Mouse (Mus musculus) lung, embryonic 14.5 days (tissue): Measurements from ENCODE around the gene Lin7c. TPM values are rescaled to one million over a fixed set of nuclear protein-coding genes. Genes with fewer than 3 reads are reported as not detected.

Experiments
- ATAC-seq: fragments of 200-750 bp; cut with Nextera tagmentation; 2 replicates; pipeline ENCODE4 v1.8.0; 2017; ENCODE audit warnings: mild to moderate bottlenecking, moderate TSS enrichment, moderate library complexity; ENCODE audit not compliant: insufficient read depth
- DNase-seq: peaks from one replicate; pipeline ENCODE4 v3.0.0-alpha.2; 2015
- H3K27ac ChIP-seq: fragments of 300-500 bp; sonication (generic); 2 replicates; pipeline ENCODE4 v1.5.1; 2014; ENCODE audit warnings: low read depth, mild to moderate bottlenecking, moderate library complexity
- H3K27me3 ChIP-seq: fragments of 300-500 bp; sonication (generic); 2 replicates; pipeline ENCODE4 v1.6.1; 2014; ENCODE audit warnings: low read length, control low read depth; ENCODE audit not compliant: insufficient read depth
- H3K36me3 ChIP-seq: fragments of 300-500 bp; sonication (generic); 2 replicates; pipeline ENCODE4 v1.6.1; 2014; ENCODE audit warnings: control low read depth; ENCODE audit not compliant: insufficient read depth
- H3K4me1 ChIP-seq: fragments of 300-500 bp; sonication (generic); 2 replicates; pipeline ENCODE4 v1.6.1; 2014; ENCODE audit warnings: antibody characterized with exemption, control low read depth; ENCODE audit not compliant: insufficient read depth
- H3K4me2 ChIP-seq: fragments of 300-500 bp; sonication (generic); 2 replicates; pipeline ENCODE4 v1.6.1; 2014; ENCODE audit warnings: mild to moderate bottlenecking
- H3K4me3 ChIP-seq: fragments of 300-500 bp; sonication (generic); 2 replicates; pipeline ENCODE4 v1.5.1; 2014; ENCODE audit warnings: low read depth, low read length
- H3K9ac ChIP-seq: fragments of 300-500 bp; sonication (generic); 2 replicates; pipeline ENCODE4 v1.6.1; 2014
- H3K9me3 ChIP-seq: fragments of 300-500 bp; sonication (generic); 2 replicates; pipeline ENCODE4 v1.6.1; 2016; ENCODE audit warnings: low read depth, low read length, control low read depth
- CTCF ChIP-seq: IDR thresholded peaks from 2 replicates; pipeline ENCODE4 v1.5.1; 2016; ENCODE audit warnings: antibody characterized with exemption, low read depth
- WGBS: fragments of 180-500 bp; shearing (Covaris S2); extraction: QIAGEN DNeasy Blood & Tissue Kit; methylation state at CpG from one replicate; pipeline ENCODE4 v1.1.7; 2014; 5-methylcytosine and 5-hydroxymethylcytosine counted together
- polyA plus RNA-seq: library from polyadenylated mRNA; unstranded; fragments of >200 nt; fragmentation: Nextera tagmentation; extraction: Ambion mirVana; gene quantifications from 2 replicates; pipeline ENCODE4 v1.2.1, GENCODE M21; 2014

The Lin7c gene
- polyA plus RNA-seq, 1 experiment from 2014 or later: 60.0 TPM

DNA sequence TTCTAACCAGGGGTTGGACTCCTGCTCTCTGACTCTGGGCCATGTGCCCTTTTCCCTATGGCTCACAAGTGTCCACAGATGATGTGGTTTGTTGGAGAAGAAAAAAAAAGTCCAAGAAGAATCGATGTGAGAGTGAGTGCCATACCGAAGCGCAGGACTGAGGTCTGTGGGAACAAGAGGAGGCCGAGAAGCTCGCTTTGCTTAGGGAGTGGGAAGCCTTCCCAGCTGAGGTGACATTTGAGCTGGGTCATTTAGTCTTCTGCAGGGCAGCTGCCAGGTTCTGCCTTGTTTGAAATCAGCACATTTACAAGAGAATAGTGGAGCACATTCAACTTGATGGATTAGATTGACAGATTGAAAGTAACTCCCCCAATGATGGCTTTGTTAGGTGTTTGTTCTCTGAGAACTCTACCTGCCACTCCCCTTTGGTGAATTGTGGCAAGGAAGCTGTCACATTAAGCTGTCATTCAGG lies 51.4 kb downstream of the Lin7c start:
- Histone ChIP-seq H3K27ac (no peak overlapping the region), H3K4me3 (no peak overlapping the region), H3K9ac (no peak overlapping the region), H3K9me3 (no peaks in the 10 kb centered on the region), H3K4me2 (no peak overlapping the region), H3K4me1 (no peaks in the 10 kb centered on the region), H3K36me3 (no peaks in the 10 kb centered on the region), H3K27me3 (no peaks in the 10 kb centered on the region)
- TF ChIP-seq CTCF: no peak
- DNase-seq (no peak), ATAC-seq (no peak)
- 64% methylated on average over 5 of the region's 5 CpGs for WGBS

DNA sequence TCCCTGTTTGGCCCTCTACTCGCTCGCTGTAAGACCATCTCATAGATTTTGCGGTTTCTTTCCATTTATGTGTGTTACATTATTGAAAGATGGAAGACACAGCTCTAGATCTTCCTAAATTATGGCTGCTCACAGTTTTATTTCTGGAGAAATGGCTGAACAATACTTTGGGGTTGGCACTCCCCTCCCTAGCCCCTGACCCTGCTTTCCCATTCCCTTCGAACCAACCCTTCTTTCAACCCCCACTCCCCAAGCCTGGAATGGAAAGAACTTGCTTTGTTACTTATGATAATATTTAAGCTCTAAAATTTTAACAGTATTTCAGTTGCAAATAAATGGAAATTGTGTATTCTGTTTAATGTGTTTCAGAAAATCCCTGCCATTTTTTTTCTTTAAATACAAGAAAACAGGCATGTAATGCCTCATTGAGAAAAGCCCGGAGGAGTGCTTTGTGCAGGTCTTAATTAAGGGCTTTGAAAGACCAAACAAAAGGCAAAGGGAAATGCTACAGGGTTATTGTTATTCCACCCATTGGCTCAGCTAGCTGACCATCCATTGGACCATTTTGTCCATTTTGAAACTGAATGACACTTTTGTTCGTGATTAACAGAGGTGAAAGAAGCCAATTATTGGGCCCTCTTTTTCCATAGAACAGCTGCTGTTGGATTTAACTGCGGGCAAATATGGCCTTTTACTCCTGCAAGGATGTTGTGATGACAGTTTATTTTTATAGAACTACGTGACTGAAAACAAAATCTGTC lies 52.3 kb downstream of the Lin7c start:
- no peak overlapping the region for H3K27ac ChIP-seq
- TF ChIP-seq CTCF: no peak
- DNase-seq (no peak), ATAC-seq (no peak)
- no peaks in the 10 kb centered on the region for H3K4me1 ChIP-seq
- no peaks in the 10 kb centered on the region for H3K9me3 ChIP-seq
- WGBS: 78% methylated on average over 8 of the region's 8 CpGs
- no peaks in the 10 kb centered on the region for H3K36me3 ChIP-seq
- no peaks in the 10 kb centered on the region for H3K27me3 ChIP-seq
- H3K4me2 ChIP-seq: no peak overlapping the region
- H3K9ac ChIP-seq: no peak overlapping the region
- H3K4me3 ChIP-seq: no peak overlapping the region

DNA sequence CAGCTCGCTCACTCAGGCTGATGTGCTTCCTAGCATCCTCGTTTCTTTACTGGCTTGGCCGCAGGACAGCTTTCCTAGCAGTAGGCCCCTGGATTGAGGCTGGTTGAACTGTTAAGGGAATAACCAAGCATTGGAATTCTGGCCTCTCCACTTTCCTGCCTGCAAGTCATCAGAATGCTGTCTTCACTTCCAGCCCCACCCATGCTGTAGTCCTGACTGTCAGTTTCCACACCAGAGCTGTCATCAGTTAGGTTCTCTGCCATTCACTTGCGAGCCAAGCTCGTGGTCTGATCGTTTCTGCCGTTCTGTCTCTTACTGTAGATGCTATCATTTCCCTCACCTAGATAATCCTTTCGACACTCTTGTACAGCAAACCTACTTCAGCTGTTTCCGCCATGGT lies 54.3 kb downstream of the Lin7c start:
- 79% methylated on average over 9 of the region's 9 CpGs for WGBS
- Histone ChIP-seq H3K4me3 (no peak overlapping the region), H3K4me2 (no peak overlapping the region), H3K36me3 (no peaks in the 10 kb centered on the region), H3K9me3 (no peaks in the 10 kb centered on the region), H3K4me1 (no peaks in the 10 kb centered on the region), H3K9ac (no peak overlapping the region), H3K27ac (no peak overlapping the region), H3K27me3 (no peaks in the 10 kb centered on the region)
- no peak for ATAC-seq
- no peak for TF ChIP-seq CTCF
- DNase-seq: no peak

DNA sequence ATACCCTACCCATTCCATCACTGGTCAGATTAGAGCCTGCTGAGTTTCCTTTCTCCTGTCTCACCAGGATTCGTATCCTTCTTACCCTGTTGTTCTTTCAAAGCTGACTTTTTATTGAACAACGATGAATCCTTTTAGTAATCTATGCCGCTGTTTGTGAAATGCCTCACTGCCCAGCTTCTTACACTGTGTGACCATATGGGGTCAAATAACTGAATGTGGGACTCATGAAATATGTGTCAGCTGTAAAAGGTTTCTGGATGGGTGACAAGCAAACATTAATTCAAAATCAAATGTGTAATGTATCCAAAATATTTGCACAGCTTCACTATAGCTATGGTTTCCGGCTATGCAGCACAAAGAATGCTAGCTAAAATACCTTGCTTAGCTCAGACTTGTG lies 54.9 kb downstream of the Lin7c start:
- DNase-seq (no peak), ATAC-seq (no peak)
- no peaks in the 10 kb centered on the region for H3K4me1 ChIP-seq
- no peaks in the 10 kb centered on the region for H3K9me3 ChIP-seq
- no peaks in the 10 kb centered on the region for H3K27me3 ChIP-seq
- H3K4me2 ChIP-seq: no peak overlapping the region
- no peak overlapping the region for H3K4me3 ChIP-seq
- H3K36me3 ChIP-seq: no peaks in the 10 kb centered on the region
- H3K9ac ChIP-seq: no peak overlapping the region
- H3K27ac ChIP-seq: no peak overlapping the region
- TF ChIP-seq CTCF: no peak
- WGBS: 83% methylated on average over 4 of the region's 4 CpGs

DNA sequence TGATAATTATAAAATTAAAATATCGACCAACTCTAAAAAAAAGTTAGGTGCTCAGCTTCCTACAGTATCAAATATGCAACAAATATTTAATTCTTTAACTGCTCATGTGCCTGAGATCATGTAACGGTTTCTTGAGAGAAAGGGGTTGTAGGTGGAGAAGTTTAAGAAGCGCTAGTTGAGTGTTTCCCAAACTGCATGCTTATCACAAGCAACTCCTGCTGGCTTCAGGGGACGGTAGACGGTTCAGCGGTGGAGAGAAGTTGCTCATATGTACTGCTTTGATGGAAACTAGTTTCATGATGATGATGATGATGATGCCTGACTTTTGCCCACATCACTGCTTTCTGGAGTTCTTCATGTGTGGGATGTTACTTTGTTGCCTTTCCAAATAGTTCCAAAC lies 55.8 kb downstream of the Lin7c start:
- Histone ChIP-seq H3K4me2 (no peak overlapping the region), H3K9ac (no peak overlapping the region), H3K27me3 (no peaks in the 10 kb centered on the region), H3K4me1 (no peaks in the 10 kb centered on the region), H3K27ac (no peak overlapping the region), H3K9me3 (no peaks in the 10 kb centered on the region), H3K4me3 (no peak overlapping the region), H3K36me3 (no peaks in the 10 kb centered on the region)
- no peak for ATAC-seq
- DNase-seq: no peak
- no peak for TF ChIP-seq CTCF
- 86% methylated on average over 6 of the region's 6 CpGs for WGBS

DNA sequence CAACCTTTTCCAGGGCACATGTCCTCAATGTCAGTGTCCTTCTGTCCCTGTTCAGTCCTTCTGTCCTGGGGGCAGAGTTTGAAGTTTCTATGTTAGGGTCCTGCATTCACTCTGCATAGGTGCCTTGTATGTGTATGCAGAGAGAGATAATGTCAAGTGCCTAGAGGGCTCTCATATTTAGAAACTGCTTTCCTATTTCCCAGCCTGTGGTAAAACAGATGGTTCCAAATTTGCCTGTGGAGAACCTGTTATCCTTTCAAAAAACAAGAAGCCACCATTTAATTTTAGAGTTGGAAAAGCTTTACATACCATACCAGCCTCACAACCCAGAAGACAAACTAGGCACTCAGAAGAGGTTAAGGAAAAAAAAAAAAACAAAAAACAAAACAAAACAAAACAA lies 58.9 kb downstream of the Lin7c start:
- Histone ChIP-seq H3K27me3 (no peaks in the 10 kb centered on the region), H3K36me3 (no peaks in the 10 kb centered on the region), H3K27ac (no peak overlapping the region), H3K9me3 (no peaks in the 10 kb centered on the region), H3K4me3 (no peak overlapping the region), H3K4me1 (no peaks in the 10 kb centered on the region), H3K9ac (no peak overlapping the region), H3K4me2 (no peak overlapping the region)
- TF ChIP-seq CTCF: no peak
- no peak for DNase-seq
- ATAC-seq: no peak

DNA sequence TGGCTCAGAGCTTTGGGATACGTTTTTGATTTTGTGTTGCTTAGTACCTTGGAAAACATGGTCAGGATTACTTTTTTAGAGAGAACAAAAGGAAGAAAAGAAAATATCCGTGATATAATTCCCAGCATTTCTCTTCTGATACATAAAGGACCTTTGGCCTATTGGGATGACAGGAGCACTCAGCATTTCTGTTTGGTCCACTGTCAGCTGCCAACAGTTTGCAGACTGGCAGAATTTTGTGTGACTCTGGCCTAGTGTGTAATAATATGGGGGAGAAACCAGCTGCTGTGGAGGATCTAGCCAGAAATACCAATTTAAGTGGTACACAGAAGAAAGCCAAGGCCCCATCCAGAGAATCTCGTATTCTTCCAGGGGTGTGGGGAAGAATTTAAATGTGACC lies 59.7 kb downstream of the Lin7c start:
- Histone ChIP-seq H3K9ac (no peak overlapping the region), H3K4me1 (no peaks in the 10 kb centered on the region), H3K4me2 (no peak overlapping the region), H3K27ac (no peak overlapping the region), H3K27me3 (no peaks in the 10 kb centered on the region), H3K9me3 (no peaks in the 10 kb centered on the region), H3K36me3 (no peaks in the 10 kb centered on the region), H3K4me3 (no peak overlapping the region)
- WGBS: 61% methylated on average over 3 of the region's 3 CpGs
- no peak for ATAC-seq
- TF ChIP-seq CTCF: no peak
- DNase-seq: no peak

Other genes with a start within 250 kb of the Lin7c start
- gene Bdnf, start 216.2 kb upstream of the Lin7c start, polyA plus RNA-seq: 0.76 and 0.91 TPM in 2 replicates
- 3.4 and 3.9 TPM in 2 replicates for gene Lgr4, start 26.8 kb downstream of the Lin7c start, polyA plus RNA-seq
- 36.9 and 39.5 TPM in 2 replicates for gene Ccdc34, start 127.0 kb downstream of the Lin7c start, polyA plus RNA-seq